Mouse (Mus musculus): ENCODE results near the gene Batf. TPM values are rescaled to one million over a fixed set of nuclear protein-coding genes. Genes with fewer than 3 reads are reported as not detected.

Batf gene
- total RNA-seq (2014; fragmentation: Nextera tagmentation) = not detected in 2 replicates
- 0.41 TPM in 1 of 2 replicates, not detected in the other for total RNA-seq (2017)
- not detected in 2 replicates for polyA plus RNA-seq (2012)

- ATAC-seq (ENCODE audit: extremely low read depth, insufficient number of reproducible peaks, low FRiP score, poor library complexity, severe bottlenecking) (no peak), DNase-seq (ENCODE audit: low spot score) (no peak)
- TF ChIP-seq TAL1 (conservative IDR thresholded peaks at IDR 0.05; ENCODE audit: low read depth, low read length) = no peak
- TF ChIP-seq CTCF (IDR thresholded peaks at IDR 0.05; ENCODE audit: low read depth, low read length) = no peak
- TF ChIP-seq POLR2AphosphoS5 (IDR thresholded peaks at IDR 0.05; ENCODE audit: insufficient replicate concordance, low read depth, low read length) = no peak
- TF ChIP-seq GATA1 (IDR thresholded peaks at IDR 0.05; ENCODE audit: borderline replicate concordance, low read length) = no peak
- no peak for TF ChIP-seq GATA2 (IDR thresholded peaks at IDR 0.05; ENCODE audit: borderline replicate concordance, low read depth, low read length)
Observed at GRCm38 (mm10) chr12:85686466-85687216, at the start of gene Batf. Gene Batf, plus strand, starts transcription at chr12:85686669.

DNA sequence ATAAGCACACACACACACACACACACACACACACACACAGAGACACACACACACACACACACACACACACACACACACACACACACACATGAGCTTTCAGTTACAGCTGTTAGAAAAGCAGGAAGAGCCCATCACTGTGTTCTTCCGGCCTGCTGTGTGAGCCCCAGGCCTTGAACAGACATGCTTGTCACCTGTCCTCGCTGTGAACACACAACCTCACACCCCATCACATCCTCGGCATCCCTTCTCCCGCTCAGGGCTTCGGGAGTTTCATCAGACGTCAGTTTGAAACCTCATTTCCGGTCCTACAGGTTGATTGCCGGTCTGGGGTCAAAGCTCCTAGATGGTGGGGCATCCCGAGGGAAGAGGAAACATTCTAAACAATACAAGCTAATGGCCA is 48.5 kb upstream of the Batf start:
- ATAC-seq (ENCODE audit: extremely low read depth, insufficient number of reproducible peaks, low FRiP score, poor library complexity, severe bottlenecking) = no peak
- Histone ChIP-seq H3K4me3 (ENCODE audit: low read depth, low read length) (no peak overlapping the region), H3K36me3 (replicated peaks) (no peaks in the 10 kb centered on the region), H3K4me1 (ENCODE audit: insufficient read depth, low read depth, low read length) (0 out of 2 replicates have a peak, but pooled peaks cover 3% of the 10 kb centered on the region), H3K9me3 (replicated peaks) (no peaks in the 10 kb centered on the region), H3K27me3 (ENCODE audit: insufficient read depth, low read length) (peaks cover 47% of the 10 kb centered on the region)
- no peak for DNase-seq (ENCODE audit: low spot score)
- TF ChIP-seq GATA2 (IDR thresholded peaks at IDR 0.05; ENCODE audit: borderline replicate concordance, low read depth, low read length) (no peak), CTCF (IDR thresholded peaks at IDR 0.05; ENCODE audit: low read depth, low read length) (no peak), POLR2AphosphoS5 (IDR thresholded peaks at IDR 0.05; ENCODE audit: insufficient replicate concordance, low read depth, low read length) (no peak), GATA1 (IDR thresholded peaks at IDR 0.05; ENCODE audit: borderline replicate concordance, low read length) (no peak), TAL1 (conservative IDR thresholded peaks at IDR 0.05; ENCODE audit: low read depth, low read length) (no peak)

More at GRCm38 (mm10) chr12:85686466-85687216, at the start of gene Batf:
- H3K9me3 ChIP-seq (replicated peaks) = no peaks in the 10 kb centered on the region
- H3K4me1 ChIP-seq (ENCODE audit: insufficient read depth, low read depth, low read length) = no peaks in the 10 kb centered on the region
- peaks cover 12% of the 10 kb centered on the region for H3K27me3 ChIP-seq (ENCODE audit: insufficient read depth, low read length)
- no peaks in the 10 kb centered on the region for H3K36me3 ChIP-seq (replicated peaks)
- no peak within 1 kb of the TSS for H3K4me3 ChIP-seq (ENCODE audit: low read depth, low read length)

DNA sequence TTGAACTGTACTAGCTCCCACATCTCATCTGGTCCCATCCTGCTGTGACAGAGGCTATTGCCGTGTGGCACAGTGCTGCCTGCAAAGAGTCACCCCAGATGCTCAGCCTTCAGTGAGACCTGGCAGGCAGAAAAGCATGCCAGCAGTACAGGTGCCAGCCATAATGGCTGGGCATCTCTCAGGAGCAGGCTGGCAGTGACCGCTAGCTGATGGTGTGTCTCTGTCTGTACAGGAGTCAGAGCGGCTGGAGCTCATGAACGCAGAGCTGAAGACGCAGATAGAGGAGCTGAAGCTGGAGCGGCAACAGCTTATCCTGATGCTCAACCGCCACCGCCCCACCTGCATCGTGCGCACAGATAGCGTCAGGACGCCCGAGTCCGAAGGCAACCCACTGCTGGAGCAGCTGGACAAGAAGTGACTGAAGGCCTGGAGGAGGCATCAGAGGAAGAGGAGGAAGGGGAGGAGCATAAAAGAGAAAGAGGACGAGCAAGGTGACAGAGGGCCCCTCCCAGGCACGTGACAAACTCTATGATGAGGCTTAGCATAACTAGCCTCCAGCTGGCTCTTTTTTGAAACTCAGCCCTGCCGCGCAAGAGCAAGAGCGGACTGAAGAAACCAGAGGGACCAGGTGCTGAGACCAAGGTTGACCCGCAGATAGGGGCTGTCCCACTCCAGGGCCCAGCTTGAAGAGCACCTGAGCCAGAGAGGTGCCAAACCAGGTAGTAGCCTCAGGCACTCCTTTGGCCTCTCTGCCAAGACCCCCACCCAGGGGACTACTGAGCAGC is 47.7 kb upstream of the Batf start:
- H3K4me3 ChIP-seq (ENCODE audit: low read depth, low read length) = no peak overlapping the region
- H3K27me3 ChIP-seq (ENCODE audit: insufficient read depth, low read length) = peaks cover 45% of the 10 kb centered on the region
- H3K36me3 ChIP-seq (replicated peaks) = no peaks in the 10 kb centered on the region
- H3K9me3 ChIP-seq (replicated peaks) = no peaks in the 10 kb centered on the region
- no peak for TF ChIP-seq TAL1 (conservative IDR thresholded peaks at IDR 0.05; ENCODE audit: low read depth, low read length)
- TF ChIP-seq GATA1 (IDR thresholded peaks at IDR 0.05; ENCODE audit: borderline replicate concordance, low read length) = no peak
- no peak for TF ChIP-seq CTCF (IDR thresholded peaks at IDR 0.05; ENCODE audit: low read depth, low read length)
- no peak for TF ChIP-seq POLR2AphosphoS5 (IDR thresholded peaks at IDR 0.05; ENCODE audit: insufficient replicate concordance, low read depth, low read length)
- TF ChIP-seq GATA2 (IDR thresholded peaks at IDR 0.05; ENCODE audit: borderline replicate concordance, low read depth, low read length) = no peak
- ATAC-seq (ENCODE audit: extremely low read depth, insufficient number of reproducible peaks, low FRiP score, poor library complexity, severe bottlenecking) (no peak), DNase-seq (ENCODE audit: low spot score) (no peak)
- 0 out of 2 replicates have a peak, but pooled peaks cover 3% of the 10 kb centered on the region for H3K4me1 ChIP-seq (ENCODE audit: insufficient read depth, low read depth, low read length)

DNA sequence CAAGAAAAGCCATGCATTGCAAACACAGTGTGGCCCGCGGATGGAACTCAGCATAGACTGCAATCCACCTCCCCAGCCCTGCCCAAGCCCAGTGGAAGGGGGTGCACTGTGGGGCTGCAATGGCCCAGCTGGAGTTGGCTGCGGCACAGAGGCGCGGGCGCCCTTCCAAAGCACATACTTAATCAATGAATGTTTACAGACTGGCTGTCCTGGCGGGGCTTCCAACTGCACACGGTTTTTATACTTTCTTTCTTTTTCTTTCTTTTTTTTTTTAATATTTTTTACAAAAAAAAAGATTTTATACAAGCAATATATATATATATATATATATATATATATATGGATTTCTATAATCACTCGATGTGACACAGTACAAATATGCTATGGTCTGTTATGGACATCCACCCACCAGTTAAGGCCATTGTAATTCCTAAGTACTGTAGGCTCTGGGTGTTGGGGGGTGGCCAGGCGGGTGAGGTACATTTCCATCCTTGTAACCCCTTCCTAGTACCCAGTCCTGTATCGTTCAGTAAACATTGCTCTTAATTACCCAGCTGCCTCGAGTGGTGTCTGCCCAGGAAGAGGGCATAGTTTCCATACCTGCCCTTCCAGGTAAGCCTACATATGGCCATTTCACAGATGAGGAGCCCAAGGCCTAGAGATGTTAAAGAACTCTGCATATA is 47.0 kb upstream of the Batf start:
- DNase-seq (ENCODE audit: low spot score) = no peak

DNA sequence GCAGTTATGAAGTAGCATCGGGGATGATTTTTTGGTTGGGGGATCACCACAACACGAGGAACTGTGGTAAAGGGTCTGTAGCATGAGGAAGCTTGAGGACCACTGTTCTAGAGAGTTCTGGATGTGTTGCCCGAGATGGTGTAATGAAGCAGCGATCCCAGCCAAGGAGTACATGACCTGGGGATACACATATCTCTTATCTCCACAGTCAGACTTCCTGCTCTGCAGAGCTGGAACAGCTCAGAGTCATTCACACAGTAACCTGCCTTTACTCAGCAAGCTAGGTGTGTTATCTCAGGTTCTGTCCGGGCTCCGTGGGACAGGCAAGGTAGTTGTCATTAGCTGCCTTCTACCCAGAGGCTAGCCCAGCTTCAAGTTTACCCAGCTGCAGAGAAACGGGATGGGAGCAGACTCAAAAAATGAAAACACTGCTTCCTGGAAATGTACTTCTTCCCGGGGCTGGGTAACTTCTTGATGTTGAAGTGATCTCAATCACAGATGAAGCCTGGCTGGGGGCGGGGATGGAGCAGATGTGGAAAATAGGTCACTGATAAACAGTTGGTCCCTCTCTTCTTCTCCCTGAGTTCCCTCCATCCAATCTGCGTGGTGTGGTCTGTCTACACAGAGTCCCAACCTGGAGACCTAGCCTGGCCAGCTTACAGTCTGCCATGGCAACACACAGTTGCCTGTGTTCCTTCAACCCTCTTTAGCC is 45.5 kb upstream of the Batf start:
- peaks cover 42% of the 10 kb centered on the region for H3K27me3 ChIP-seq (ENCODE audit: insufficient read depth, low read length)
- H3K4me3 ChIP-seq (ENCODE audit: low read depth, low read length) = no peak overlapping the region
- H3K4me1 ChIP-seq (ENCODE audit: insufficient read depth, low read depth, low read length) = 0 out of 2 replicates have a peak, but pooled peaks cover 3% of the 10 kb centered on the region
- H3K9me3 ChIP-seq (replicated peaks) = no peaks in the 10 kb centered on the region
- ATAC-seq (ENCODE audit: extremely low read depth, insufficient number of reproducible peaks, low FRiP score, poor library complexity, severe bottlenecking) (no peak), DNase-seq (ENCODE audit: low spot score) (no peak)
- H3K36me3 ChIP-seq (replicated peaks) = no peaks in the 10 kb centered on the region
- TF ChIP-seq GATA2 (IDR thresholded peaks at IDR 0.05; ENCODE audit: borderline replicate concordance, low read depth, low read length) (no peak), TAL1 (conservative IDR thresholded peaks at IDR 0.05; ENCODE audit: low read depth, low read length) (no peak), CTCF (IDR thresholded peaks at IDR 0.05; ENCODE audit: low read depth, low read length) (no peak), GATA1 (IDR thresholded peaks at IDR 0.05; ENCODE audit: borderline replicate concordance, low read length) (no peak)

More for the DNA sequence above, 47.0 kb upstream of the Batf start:
- Histone ChIP-seq H3K9me3 (replicated peaks) (no peaks in the 10 kb centered on the region), H3K27me3 (ENCODE audit: insufficient read depth, low read length) (peaks cover 42% of the 10 kb centered on the region), H3K4me3 (ENCODE audit: low read depth, low read length) (no peak overlapping the region), H3K4me1 (ENCODE audit: insufficient read depth, low read depth, low read length) (0 out of 2 replicates have a peak, but pooled peaks cover 3% of the 10 kb centered on the region), H3K36me3 (replicated peaks) (no peaks in the 10 kb centered on the region)
- ATAC-seq (ENCODE audit: extremely low read depth, insufficient number of reproducible peaks, low FRiP score, poor library complexity, severe bottlenecking) = no peak
- TF ChIP-seq GATA2 (IDR thresholded peaks at IDR 0.05; ENCODE audit: borderline replicate concordance, low read depth, low read length) (no peak), GATA1 (IDR thresholded peaks at IDR 0.05; ENCODE audit: borderline replicate concordance, low read length) (no peak), CTCF (IDR thresholded peaks at IDR 0.05; ENCODE audit: low read depth, low read length) (no peak), POLR2AphosphoS5 (IDR thresholded peaks at IDR 0.05; ENCODE audit: insufficient replicate concordance, low read depth, low read length) (no peak), TAL1 (conservative IDR thresholded peaks at IDR 0.05; ENCODE audit: low read depth, low read length) (no peak)

All from G1E (cell line).